Mouse (Mus musculus): Measurements from ENCODE around the gene Crhbp. TPM values are rescaled to one million over a fixed set of nuclear protein-coding genes. Genes with fewer than 3 reads are reported as not detected.

Crhbp gene
- polyA plus RNA-seq, 1 experiment from 2014 or later = 2.0 TPM

GRCm38 (mm10) chr13:95474294-95474693 is 29.6 kb upstream of the Crhbp start:
- Histone ChIP-seq H3K4me3 (ENCODE audit: low read depth, low read length) (no peak overlapping the region), H3K9me3 (replicated peaks; ENCODE audit: control insufficient read depth, low read length) (no peaks in the 10 kb centered on the region), H3K9ac (replicated peaks; ENCODE audit: low read length) (no peak overlapping the region), H3K27me3 (ENCODE audit: control insufficient read depth, insufficient read depth, low read length) (no peaks in the 10 kb centered on the region), H3K36me3 (replicated peaks; ENCODE audit: control insufficient read depth, insufficient read depth, low read depth, low read length) (no peaks in the 10 kb centered on the region), H3K4me1 (ENCODE audit: control insufficient read depth, insufficient read depth, low read length) (no peaks in the 10 kb centered on the region), H3K4me2 (ENCODE audit: low read depth, low read length) (no peak overlapping the region), H3K27ac (replicated peaks; ENCODE audit: low read depth, low read length) (no peak overlapping the region)
- WGBS = 91% methylated on average over 3 of the region's 3 CpGs
- DNase-seq (ENCODE audit: low spot score) (no peak), ATAC-seq (replicated peaks; ENCODE audit: insufficient number of reproducible peaks, low FRiP score, low TSS enrichment, low read depth) (no peak)

GRCm38 (mm10) chr13:95470970-95471369 is 26.2 kb upstream of the Crhbp start:
- H3K4me1 ChIP-seq (ENCODE audit: control insufficient read depth, insufficient read depth, low read length) = no peaks in the 10 kb centered on the region
- 83% methylated on average over 2 of the region's 2 CpGs for WGBS
- DNase-seq (ENCODE audit: low spot score) = peak; percentile 13

GRCm38 (mm10) chr13:95451529-95451928 is 6.8 kb upstream of the Crhbp start:
- H3K4me1 ChIP-seq (ENCODE audit: control insufficient read depth, insufficient read depth, low read length) = no peaks in the 10 kb centered on the region
- H3K36me3 ChIP-seq (replicated peaks; ENCODE audit: control insufficient read depth, insufficient read depth, low read depth, low read length) = no peaks in the 10 kb centered on the region
- no peak overlapping the region for H3K27ac ChIP-seq (replicated peaks; ENCODE audit: low read depth, low read length)
- H3K9ac ChIP-seq (replicated peaks; ENCODE audit: low read length) = no peak overlapping the region
- no peak overlapping the region for H3K4me2 ChIP-seq (ENCODE audit: low read depth, low read length)
- H3K4me3 ChIP-seq (ENCODE audit: low read depth, low read length) = no peak overlapping the region
- WGBS = 64% methylated on average over 2 of the region's 2 CpGs
- no peaks in the 10 kb centered on the region for H3K9me3 ChIP-seq (replicated peaks; ENCODE audit: control insufficient read depth, low read length)
- H3K27me3 ChIP-seq (ENCODE audit: control insufficient read depth, insufficient read depth, low read length) = no peaks in the 10 kb centered on the region
- no peak for DNase-seq (ENCODE audit: low spot score)
- no peak for ATAC-seq (replicated peaks; ENCODE audit: insufficient number of reproducible peaks, low FRiP score, low TSS enrichment, low read depth)

More at GRCm38 (mm10) chr13:95470970-95471369, 26.2 kb upstream of the Crhbp start:
- Histone ChIP-seq H3K9ac (replicated peaks; ENCODE audit: low read length) (no peak overlapping the region), H3K4me3 (ENCODE audit: low read depth, low read length) (no peak overlapping the region), H3K9me3 (replicated peaks; ENCODE audit: control insufficient read depth, low read length) (no peaks in the 10 kb centered on the region), H3K27ac (replicated peaks; ENCODE audit: low read depth, low read length) (no peak overlapping the region), H3K4me2 (ENCODE audit: low read depth, low read length) (no peak overlapping the region), H3K27me3 (ENCODE audit: control insufficient read depth, insufficient read depth, low read length) (no peaks in the 10 kb centered on the region), H3K36me3 (replicated peaks; ENCODE audit: control insufficient read depth, insufficient read depth, low read depth, low read length) (no peaks in the 10 kb centered on the region)
- no peak for ATAC-seq (replicated peaks; ENCODE audit: insufficient number of reproducible peaks, low FRiP score, low TSS enrichment, low read depth)

- Histone ChIP-seq H3K4me3 (ENCODE audit: low read depth, low read length) (no peak overlapping the region), H3K4me2 (ENCODE audit: low read depth, low read length) (no peak overlapping the region), H3K4me1 (ENCODE audit: control insufficient read depth, insufficient read depth, low read length) (no peaks in the 10 kb centered on the region), H3K27ac (replicated peaks; ENCODE audit: low read depth, low read length) (no peak overlapping the region), H3K9me3 (replicated peaks; ENCODE audit: control insufficient read depth, low read length) (no peaks in the 10 kb centered on the region), H3K9ac (replicated peaks; ENCODE audit: low read length) (no peak overlapping the region), H3K27me3 (ENCODE audit: control insufficient read depth, insufficient read depth, low read length) (no peaks in the 10 kb centered on the region), H3K36me3 (replicated peaks; ENCODE audit: control insufficient read depth, insufficient read depth, low read depth, low read length) (no peaks in the 10 kb centered on the region)
- WGBS = 89% methylated on average over 9 of the region's 9 CpGs
- DNase-seq (ENCODE audit: low spot score) (no peak), ATAC-seq (replicated peaks; ENCODE audit: insufficient number of reproducible peaks, low FRiP score, low TSS enrichment, low read depth) (no peak)
These were observed 6.0 kb upstream of the Crhbp start for GRCm38 (mm10) chr13:95450636-95451210.

- Histone ChIP-seq H3K9ac (replicated peaks; ENCODE audit: low read length) (no peak overlapping the region), H3K27me3 (ENCODE audit: control insufficient read depth, insufficient read depth, low read length) (peaks cover 3% of the 10 kb centered on the region; the same call in 1 of the 2 replicates), H3K27ac (replicated peaks; ENCODE audit: low read depth, low read length) (no peak overlapping the region), H3K4me3 (ENCODE audit: low read depth, low read length) (no peak overlapping the region), H3K4me2 (ENCODE audit: low read depth, low read length) (no peak overlapping the region), H3K36me3 (replicated peaks; ENCODE audit: control insufficient read depth, insufficient read depth, low read depth, low read length) (no peaks in the 10 kb centered on the region), H3K9me3 (replicated peaks; ENCODE audit: control insufficient read depth, low read length) (no peaks in the 10 kb centered on the region), H3K4me1 (ENCODE audit: control insufficient read depth, insufficient read depth, low read length) (no peaks in the 10 kb centered on the region)
- ATAC-seq (replicated peaks; ENCODE audit: insufficient number of reproducible peaks, low FRiP score, low TSS enrichment, low read depth) (no peak), DNase-seq (ENCODE audit: low spot score) (no peak)
- 78% methylated on average over 3 of the region's 3 CpGs for WGBS
These were observed 5.0 kb upstream of the Crhbp start for GRCm38 (mm10) chr13:95449730-95450129.

- 7% methylated on average over 7 of the region's 7 CpGs for WGBS
- DNase-seq (ENCODE audit: low spot score) (no peak), ATAC-seq (replicated peaks; ENCODE audit: insufficient number of reproducible peaks, low FRiP score, low TSS enrichment, low read depth) (no peak)
- Histone ChIP-seq H3K9ac (replicated peaks; ENCODE audit: low read length) (peak overlapping the region; percentile 57), H3K4me3 (ENCODE audit: low read depth, low read length) (peak overlapping the region; percentile 36), H3K9me3 (replicated peaks; ENCODE audit: control insufficient read depth, low read length) (no peaks in the 10 kb centered on the region), H3K4me2 (ENCODE audit: low read depth, low read length) (peak overlapping the region; percentile 89), H3K27me3 (ENCODE audit: control insufficient read depth, insufficient read depth, low read length) (peaks cover 15% of the 10 kb centered on the region), H3K36me3 (replicated peaks; ENCODE audit: control insufficient read depth, insufficient read depth, low read depth, low read length) (no peaks in the 10 kb centered on the region), H3K27ac (replicated peaks; ENCODE audit: low read depth, low read length) (no peak overlapping the region), H3K4me1 (ENCODE audit: control insufficient read depth, insufficient read depth, low read length) (no peaks in the 10 kb centered on the region)
These were observed 433 bp downstream of the Crhbp start for GRCm38 (mm10) chr13:95444291-95444690.

GRCm38 (mm10) chr13:95443376-95444233 is 1.1 kb downstream of the Crhbp start:
- DNase-seq (ENCODE audit: low spot score) (peak; percentile 76), ATAC-seq (replicated peaks; ENCODE audit: insufficient number of reproducible peaks, low FRiP score, low TSS enrichment, low read depth) (peak; percentile 52; the same call in 1 of the 2 replicates)
- Histone ChIP-seq H3K36me3 (replicated peaks; ENCODE audit: control insufficient read depth, insufficient read depth, low read depth, low read length) (no peaks in the 10 kb centered on the region), H3K4me1 (ENCODE audit: control insufficient read depth, insufficient read depth, low read length) (no peaks in the 10 kb centered on the region), H3K27me3 (ENCODE audit: control insufficient read depth, insufficient read depth, low read length) (peaks cover 15% of the 10 kb centered on the region), H3K9ac (replicated peaks; ENCODE audit: low read length) (peak overlapping the region; percentile 57), H3K27ac (replicated peaks; ENCODE audit: low read depth, low read length) (no peak overlapping the region), H3K4me3 (ENCODE audit: low read depth, low read length) (peak overlapping the region; percentile 36), H3K9me3 (replicated peaks; ENCODE audit: control insufficient read depth, low read length) (no peaks in the 10 kb centered on the region), H3K4me2 (ENCODE audit: low read depth, low read length) (peak overlapping the region; percentile 89)
- 1% methylated on average over 46 of the region's 46 CpGs for WGBS

- Histone ChIP-seq H3K4me1 (ENCODE audit: control insufficient read depth, insufficient read depth, low read length) (no peaks in the 10 kb centered on the region), H3K27ac (replicated peaks; ENCODE audit: low read depth, low read length) (no peak overlapping the region), H3K4me3 (ENCODE audit: low read depth, low read length) (no peak overlapping the region; the same call in 1 of the 2 replicates), H3K27me3 (ENCODE audit: control insufficient read depth, insufficient read depth, low read length) (peaks cover 15% of the 10 kb centered on the region), H3K4me2 (ENCODE audit: low read depth, low read length) (no peak overlapping the region), H3K9me3 (replicated peaks; ENCODE audit: control insufficient read depth, low read length) (no peaks in the 10 kb centered on the region), H3K9ac (replicated peaks; ENCODE audit: low read length) (no peak overlapping the region; the same call in 1 of the 2 replicates), H3K36me3 (replicated peaks; ENCODE audit: control insufficient read depth, insufficient read depth, low read depth, low read length) (no peaks in the 10 kb centered on the region)
- WGBS = 15% methylated on average over 4 of the region's 4 CpGs
- DNase-seq (ENCODE audit: low spot score) (no peak), ATAC-seq (replicated peaks; ENCODE audit: insufficient number of reproducible peaks, low FRiP score, low TSS enrichment, low read depth) (no peak)
These were observed 1.8 kb downstream of the Crhbp start for GRCm38 (mm10) chr13:95442901-95443300.

All from embryonic facial prominence, embryonic 11.5 days (tissue).